Comparison of ENCODE assay signal across 35 mouse cellular contexts in the genomic region with DNA sequence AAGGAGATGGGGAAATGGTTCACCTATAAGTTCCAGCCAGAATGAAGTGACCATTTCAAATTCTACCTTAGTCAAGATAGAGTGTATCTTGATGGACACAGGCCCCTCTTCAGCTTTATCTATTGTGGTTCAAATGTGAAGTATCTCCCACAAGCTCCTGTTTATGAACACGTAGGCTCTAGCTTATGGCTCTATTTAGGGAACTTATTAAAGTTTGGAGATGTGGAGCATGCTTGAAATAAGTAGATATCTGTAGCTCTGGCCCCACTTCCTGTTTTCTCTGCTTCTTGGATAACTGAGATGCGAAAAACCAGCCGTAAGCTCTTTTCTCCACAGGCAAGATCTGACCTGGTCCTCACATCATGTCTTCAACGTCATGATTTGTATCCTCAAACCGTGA. TPM values are rescaled to one million over a fixed set of nuclear protein-coding genes. Genes with fewer than 3 reads are reported as not detected.
"Had no signal": no experiment of that assay in that cellular context is flagged by ENCODE, and none has a peak within 500 bp of the region (broad histone marks: within the 10 kb centered on the region; RNA-seq: fewer than 3 reads in every experiment).

No protein-coding gene starts in this region.

- H3K36me3 ChIP-seq: heart, embryonic 12.5 days; heart, embryonic 13.5 days; heart, embryonic 15.5 days; hindbrain, embryonic 10.5 days; hindbrain, embryonic 12.5 days; hindbrain, embryonic 13.5 days; hindbrain, embryonic 15.5 days; intestine, embryonic 15.5 days; kidney, embryonic 15.5 days had no signal

- H3K9me3 ChIP-seq: heart, embryonic 13.5 days; heart, embryonic 15.5 days; hindbrain, embryonic 10.5 days; hindbrain, embryonic 12.5 days; hindbrain, embryonic 13.5 days; hindbrain, embryonic 15.5 days; intestine, embryonic 15.5 days; kidney, embryonic 15.5 days had no signal

- H3K4me2 ChIP-seq: heart, embryonic 12.5 days; heart, embryonic 13.5 days; heart, embryonic 15.5 days; hindbrain, embryonic 12.5 days; hindbrain, embryonic 13.5 days; hindbrain, embryonic 14.5 days; hindbrain, embryonic 15.5 days; intestine, embryonic 15.5 days; kidney, embryonic 15.5 days had no signal

- H3K27ac ChIP-seq: heart, embryonic 13.5 days; heart, embryonic 15.5 days; hindbrain, embryonic 10.5 days; hindbrain, embryonic 12.5 days; hindbrain, embryonic 13.5 days; hindbrain, embryonic 14.5 days; hindbrain, embryonic 15.5 days; hindbrain, postnatal 0 days; intestine, embryonic 15.5 days; kidney, embryonic 15.5 days; kidney, postnatal 0 days; layer of hippocampus, adult 2 months; left cerebral cortex, adult 2 months had no signal

- ATAC-seq: hindbrain, embryonic 16.5 days; hindbrain, postnatal 0 days; inflammation-experienced regulatory T-cells, adult 6 months; intestine, embryonic 15.5 days; intestine, embryonic 16.5 days; intestine, postnatal 0 days had no signal

- DNase-seq: heart, postnatal 10 days; heart, postnatal 14 days; heart, postnatal 36 days; heart, postnatal 4 days; kidney, adult 11 months; kidney, adult 18-20 months; kidney, adult 2 months; kidney, adult 8-10 months; kidney, adult 9 months; kidney, postnatal 10 days; kidney, postnatal 14 days; kidney, postnatal 25 days; kidney, postnatal 36 days; kidney, postnatal 4 days; layer of hippocampus, adult 9-11 months; layer of hippocampus, postnatal 36 days had no signal

- H3K4me3 ChIP-seq: heart, embryonic 12.5 days; heart, embryonic 13.5 days; heart, embryonic 15.5 days; hindbrain, embryonic 10.5 days; hindbrain, embryonic 12.5 days; hindbrain, embryonic 13.5 days; hindbrain, embryonic 15.5 days; intestine, embryonic 15.5 days; kidney, embryonic 15.5 days; layer of hippocampus, adult 2 months; left cerebral cortex, adult 2 months had no signal

- H3K27me3 ChIP-seq: heart, embryonic 12.5 days; heart, embryonic 13.5 days; heart, embryonic 15.5 days; hindbrain, embryonic 12.5 days; hindbrain, embryonic 13.5 days; hindbrain, embryonic 15.5 days; intestine, embryonic 15.5 days; kidney, embryonic 15.5 days had no signal

- H3K4me1 ChIP-seq: heart, embryonic 12.5 days; heart, embryonic 15.5 days; hindbrain, embryonic 10.5 days; hindbrain, embryonic 12.5 days; hindbrain, embryonic 13.5 days; hindbrain, embryonic 15.5 days; intestine, embryonic 15.5 days; kidney, embryonic 15.5 days had no signal

- H3K9ac ChIP-seq: heart, embryonic 12.5 days; heart, embryonic 13.5 days; heart, embryonic 15.5 days; hindbrain, embryonic 12.5 days; hindbrain, embryonic 13.5 days; hindbrain, embryonic 14.5 days; hindbrain, embryonic 15.5 days; intestine, embryonic 15.5 days; kidney, embryonic 15.5 days had no signal

RNA-seq across cellular contexts. Expression of gene Rgs7, which starts 48.4 kb away (rescaled TPM):
- total RNA-seq: hematopoietic stem cell, adult 5-6 weeks had no signal
- polyA plus RNA-seq: inflammation-experienced regulatory T-cells, adult 6 months had no signal
